Mouse (Mus musculus) heart, postnatal 0 days (tissue): ENCODE measurements around the gene Srek1. TPM values are rescaled to one million over a fixed set of nuclear protein-coding genes. Genes with fewer than 3 reads are reported as not detected.
A peak's percentile ranks its signal among the peaks of the same experiment; 100 is the strongest.

Experiments
- ATAC-seq: fragments of 200-750 bp; cut with Nextera tagmentation; 2 replicates; pipeline ENCODE4 v1.8.0; 2017; ENCODE audit warnings: low read depth, moderate number of reproducible peaks, moderate library complexity; ENCODE audit not compliant: insufficient read depth
- DNase-seq: peaks from one replicate; pipeline ENCODE4 v3.0.0-alpha.2; 2016; ENCODE audit warnings: low spot score
- H3K27ac ChIP-seq: fragments of 300-500 bp; sonication (generic); 2 replicates; pipeline ENCODE4 v1.5.1; 2014; ENCODE audit warnings: low read depth, mild to moderate bottlenecking
- H3K27me3 ChIP-seq: fragments of 300-500 bp; sonication (generic); 2 replicates; pipeline ENCODE4 v1.6.1; 2014; ENCODE audit warnings: low read length, mixed read lengths; ENCODE audit not compliant: control insufficient read depth, insufficient read depth
- H3K36me3 ChIP-seq: fragments of 300-500 bp; sonication (generic); replicated peaks from 2 replicates; pipeline ENCODE4 v1.6.1; 2014; ENCODE audit warnings: low read length, mixed read lengths; ENCODE audit not compliant: control insufficient read depth, insufficient read depth
- H3K4me1 ChIP-seq: fragments of 300-500 bp; sonication (generic); 2 replicates; pipeline ENCODE4 v1.6.1; 2014; ENCODE audit warnings: antibody characterized with exemption; ENCODE audit not compliant: control insufficient read depth, insufficient read depth
- H3K4me2 ChIP-seq: fragments of 300-500 bp; sonication (generic); 2 replicates; pipeline ENCODE4 v1.6.1; 2014; ENCODE audit warnings: low read depth, mild to moderate bottlenecking, low read length, moderate library complexity
- H3K4me3 ChIP-seq: fragments of 300-500 bp; sonication (generic); 2 replicates; pipeline ENCODE4 v1.5.1; 2014; ENCODE audit warnings: low read depth, low read length
- H3K9ac ChIP-seq: fragments of 300-500 bp; sonication (generic); replicated peaks from 2 replicates; pipeline ENCODE4 v1.6.1; 2014; ENCODE audit warnings: low read depth, low read length, mixed read lengths
- H3K9me3 ChIP-seq: fragments of 300-500 bp; sonication (generic); replicated peaks from 2 replicates; pipeline ENCODE4 v1.6.1; 2016; ENCODE audit warnings: low read length; ENCODE audit not compliant: control insufficient read depth
- CTCF ChIP-seq: IDR thresholded peaks from 2 replicates; pipeline ENCODE4 v1.5.1; 2016; ENCODE audit warnings: antibody characterized with exemption, control low read depth, low read depth
- EP300 ChIP-seq: IDR thresholded peaks from 2 replicates; pipeline ENCODE4 v1.6.1; 2016; ENCODE audit warnings: antibody characterized with exemption, low read depth
- WGBS: fragments of 180-500 bp; shearing (Covaris S2); extraction: QIAGEN DNeasy Blood & Tissue Kit; methylation state at CpG from one replicate; pipeline ENCODE4 v1.1.7; 2014; 5-methylcytosine and 5-hydroxymethylcytosine counted together
- polyA plus RNA-seq: library from polyadenylated mRNA; unstranded; fragments of >200 nt; fragmentation: Nextera tagmentation; extraction: Ambion mirVana; gene quantifications from 2 replicates; pipeline ENCODE4 v1.2.1, GENCODE M21; 2015
- total RNA-seq: library from RNA; depleted of rRNA; stranded (reverse); fragments of >200 nt; gene quantifications from 2 replicates; pipeline ENCODE4 v1.2.3, GENCODE M21; 2014; ENCODE audit warnings: low replicate concordance

The Srek1 gene
- total and polyA plus RNA-seq, 2 experiments from 2014 or later = 24.4 to 28.0 TPM

DNA sequence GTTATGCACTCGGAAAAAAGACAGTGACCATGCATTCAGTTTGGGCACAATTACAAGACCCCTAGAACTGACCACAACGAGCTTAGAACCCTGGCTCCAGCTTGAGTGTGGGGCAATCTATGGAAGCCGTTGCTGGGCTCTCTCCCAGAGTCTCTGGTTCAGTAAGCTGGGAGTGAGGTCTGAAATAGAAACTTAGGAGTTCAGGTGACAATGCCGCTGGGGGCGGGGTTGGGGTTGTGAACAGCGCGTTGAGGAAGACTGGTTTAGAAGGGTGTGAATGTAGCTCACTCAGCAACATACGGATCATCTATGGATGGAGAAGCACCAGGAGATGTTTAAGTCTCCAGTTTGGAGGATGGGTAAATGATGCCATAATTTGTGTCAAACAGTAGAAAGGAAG, 2.7 kb upstream of the Srek1 start:
- no peak for DNase-seq
- Histone ChIP-seq H3K4me1 (peaks cover 10% of the 10 kb centered on the region), H3K4me2 (no peak overlapping the region), H3K9ac (no peak overlapping the region), H3K27ac (no peak overlapping the region), H3K9me3 (no peaks in the 10 kb centered on the region), H3K36me3 (no peaks in the 10 kb centered on the region), H3K27me3 (no peaks in the 10 kb centered on the region), H3K4me3 (no peak overlapping the region)
- TF ChIP-seq EP300 = no peak
- WGBS = 59% methylated on average over 8 of the region's 8 CpGs
- no peak for ATAC-seq

DNA sequence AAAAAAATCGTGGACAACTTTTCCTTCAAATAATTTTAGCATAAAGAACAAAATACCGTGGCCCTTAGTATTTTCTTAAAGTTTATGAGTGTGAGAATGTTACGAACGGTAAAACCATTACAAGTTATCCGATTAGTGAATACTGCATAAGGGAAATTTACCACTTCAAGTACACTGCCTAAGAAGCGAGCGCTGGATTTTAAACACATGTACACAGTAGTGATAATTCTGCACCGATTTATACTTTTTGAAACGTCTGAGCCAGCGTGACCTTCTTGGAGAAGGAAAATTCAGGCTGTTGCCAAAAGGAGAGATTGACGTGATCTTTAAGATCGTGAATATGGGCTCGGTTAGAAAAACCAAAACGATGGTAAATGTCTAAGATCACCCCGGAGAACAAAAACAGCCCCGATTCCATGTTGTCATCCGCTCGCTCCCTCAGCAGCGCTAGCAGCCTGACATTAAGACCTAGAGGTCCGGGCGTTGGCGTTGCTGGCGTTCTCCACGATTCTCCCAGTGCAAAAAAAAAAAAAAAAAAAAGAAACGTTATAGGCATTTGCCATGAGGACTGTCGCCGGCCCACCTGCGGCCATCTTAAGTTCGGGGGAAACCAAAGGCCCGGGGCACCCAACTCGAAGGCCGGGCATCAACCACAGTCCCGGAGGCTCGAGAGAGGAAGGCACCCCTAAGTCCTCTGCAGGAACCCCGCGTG, 845 bp downstream of the Srek1 start:
- DNase-seq (peak; percentile 79), ATAC-seq (peak; percentile 73)
- Histone ChIP-seq H3K27ac (peak overlapping the region; percentile 97), H3K4me2 (peak overlapping the region; percentile 72), H3K4me3 (peak overlapping the region; percentile 68), H3K4me1 (peaks cover 18% of the 10 kb centered on the region), H3K27me3 (no peaks in the 10 kb centered on the region), H3K36me3 (no peaks in the 10 kb centered on the region; the same call in 1 of the 2 replicates), H3K9me3 (no peaks in the 10 kb centered on the region), H3K9ac (peak overlapping the region; percentile 75)
- TF ChIP-seq CTCF (no peak), EP300 (no peak; the same call in 1 of the 2 replicates)
- under 1% methylated on average over 36 of the region's 36 CpGs for WGBS

DNA sequence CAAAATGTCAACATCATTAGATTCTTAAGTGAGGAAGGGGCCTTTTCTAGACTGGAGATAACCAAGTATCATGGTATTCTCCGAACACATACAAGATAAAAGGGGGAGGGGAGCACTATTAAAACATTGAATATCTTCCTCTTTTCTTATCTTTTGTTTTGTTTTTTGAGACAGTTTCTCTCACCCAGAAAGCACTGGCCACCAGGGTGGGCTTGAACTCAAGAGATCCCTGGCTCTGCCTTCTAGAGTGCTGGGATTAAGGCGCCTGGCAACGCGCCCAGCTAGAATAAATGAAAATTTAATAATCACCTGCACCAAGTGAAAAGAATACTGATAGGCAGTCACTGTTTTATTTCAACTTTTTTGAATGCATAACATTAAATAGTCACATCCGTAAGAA, 1.5 kb downstream of the Srek1 start:
- peak overlapping the region; percentile 97; the same call in 1 of the 2 replicates for H3K27ac ChIP-seq
- H3K4me2 ChIP-seq = peak overlapping the region; percentile 72
- peaks cover 18% of the 10 kb centered on the region for H3K4me1 ChIP-seq
- no peak for TF ChIP-seq EP300
- no peak for TF ChIP-seq CTCF
- ATAC-seq (no peak), DNase-seq (no peak)
- H3K27me3 ChIP-seq = no peaks in the 10 kb centered on the region
- no peaks in the 10 kb centered on the region for H3K9me3 ChIP-seq
- peak overlapping the region; percentile 40 for H3K9ac ChIP-seq
- no peaks in the 10 kb centered on the region; the same call in 1 of the 2 replicates for H3K36me3 ChIP-seq
- WGBS = 22% methylated on average over 5 of the region's 5 CpGs
- H3K4me3 ChIP-seq = peak overlapping the region; percentile 68

DNA sequence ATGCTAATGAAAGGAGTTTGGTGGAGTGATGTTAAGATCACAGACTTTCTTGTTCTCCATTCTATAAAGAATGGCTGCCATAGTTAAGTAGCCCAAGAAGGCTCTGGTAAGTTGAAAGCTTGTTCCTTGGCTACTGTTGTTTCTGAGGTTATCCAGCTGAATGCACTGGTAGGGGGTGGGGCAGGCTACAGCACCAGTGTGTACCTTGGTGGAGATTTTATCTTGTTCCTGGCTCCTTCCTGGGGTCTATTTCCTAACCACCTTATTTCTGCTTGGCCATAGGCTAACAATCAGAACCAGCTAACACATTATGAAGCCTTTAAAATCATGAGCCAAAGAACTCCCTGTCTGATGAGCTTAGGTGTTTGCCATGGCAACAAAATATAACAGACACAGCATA, 3.6 kb downstream of the Srek1 start:
- no peak overlapping the region for H3K9ac ChIP-seq
- TF ChIP-seq CTCF = no peak
- no peak for TF ChIP-seq EP300
- H3K27me3 ChIP-seq = no peaks in the 10 kb centered on the region
- no peak overlapping the region for H3K4me2 ChIP-seq
- peaks cover 10% of the 10 kb centered on the region for H3K36me3 ChIP-seq
- ATAC-seq (no peak), DNase-seq (no peak)
- H3K4me3 ChIP-seq = no peak overlapping the region
- H3K4me1 ChIP-seq = peaks cover 18% of the 10 kb centered on the region
- no peaks in the 10 kb centered on the region for H3K9me3 ChIP-seq
- no peak overlapping the region for H3K27ac ChIP-seq

DNA sequence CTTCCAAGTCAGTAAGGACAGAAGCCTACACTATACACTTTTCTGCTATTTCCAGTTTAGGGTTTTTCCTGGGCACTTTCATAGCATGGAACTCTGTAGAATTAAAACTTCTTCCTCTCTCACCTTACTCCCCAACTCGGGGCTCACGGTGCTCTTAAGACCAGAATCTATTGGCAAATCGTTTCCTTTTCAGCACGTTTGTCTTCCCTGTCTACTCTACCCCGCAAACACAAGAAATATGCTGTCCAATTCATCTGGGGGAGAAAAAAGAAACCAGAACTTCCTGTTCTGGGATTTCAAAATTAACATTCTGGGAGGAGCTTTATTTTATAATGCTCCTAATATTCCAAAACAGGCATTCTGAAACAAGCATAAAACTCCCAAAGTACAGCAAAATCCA, 6.5 kb downstream of the Srek1 start:
- Histone ChIP-seq H3K4me1 (peaks cover 16% of the 10 kb centered on the region), H3K9ac (no peak overlapping the region), H3K4me3 (no peak overlapping the region), H3K9me3 (no peaks in the 10 kb centered on the region), H3K27me3 (no peaks in the 10 kb centered on the region), H3K36me3 (peaks cover 19% of the 10 kb centered on the region), H3K27ac (no peak overlapping the region), H3K4me2 (no peak overlapping the region)
- ATAC-seq (no peak), DNase-seq (no peak)
- TF ChIP-seq CTCF = no peak
- no peak for TF ChIP-seq EP300
- whole genome bisulfite sequencing = 61% methylated on average over 5 of the region's 5 CpGs

DNA sequence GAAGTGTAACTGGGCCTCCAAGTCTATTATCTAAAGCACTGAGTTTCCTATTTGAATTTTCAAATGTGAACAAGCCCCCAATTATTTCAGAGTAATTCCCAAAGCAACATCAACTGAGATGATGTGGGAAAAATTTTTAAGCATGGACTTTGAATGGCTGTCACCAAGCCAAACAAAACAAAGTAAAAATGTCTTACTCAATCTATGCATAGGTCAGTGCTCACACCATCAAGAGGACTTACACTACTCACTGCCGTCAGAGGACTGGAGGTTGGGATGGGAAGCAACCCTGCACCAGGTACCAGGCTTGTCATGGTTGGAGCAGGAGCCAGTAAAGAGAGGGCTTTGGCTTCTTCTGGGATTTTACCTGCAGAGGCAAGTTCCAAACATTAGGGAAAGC, 10.8 kb downstream of the Srek1 start:
- TF ChIP-seq EP300 = no peak
- TF ChIP-seq CTCF = no peak
- no peak overlapping the region for H3K27ac ChIP-seq
- DNase-seq = no peak
- H3K4me1 ChIP-seq = no peaks in the 10 kb centered on the region
- no peak overlapping the region for H3K4me2 ChIP-seq
- H3K4me3 ChIP-seq = no peak overlapping the region
- peaks cover 58% of the 10 kb centered on the region for H3K36me3 ChIP-seq
- 52% methylated on average over 1 of the region's 1 CpGs for WGBS
- H3K9me3 ChIP-seq = no peaks in the 10 kb centered on the region
- ATAC-seq = no peak
- no peaks in the 10 kb centered on the region for H3K27me3 ChIP-seq
- no peak overlapping the region for H3K9ac ChIP-seq
